Mouse (Mus musculus) limb, embryonic 11.5 days (tissue): ENCODE results near the gene Pnma5. TPM values are rescaled to one million over a fixed set of nuclear protein-coding genes. Genes with fewer than 3 reads are reported as not detected.
"Not testable (repeated sequence)": the region's sequence is repeated elsewhere in the genome, so short reads cannot be mapped to it uniquely, and the experiment has no call there.

ENCODE experiments used
- ATAC-seq: fragments of 200-750 bp; cut with Nextera tagmentation; 2 replicates; pipeline ENCODE4 v1.8.0; 2017; ENCODE audit warnings: low read depth; ENCODE audit not compliant: insufficient number of reproducible peaks, low FRiP score, low TSS enrichment
- DNase-seq: peaks from one replicate; pipeline ENCODE4 v3.0.0-alpha.2; 2015; ENCODE audit warnings: low spot score
- H3K27ac ChIP-seq: fragments of 300-500 bp; sonication (generic); replicated peaks from 2 replicates; pipeline ENCODE4 v1.5.1; 2014; ENCODE audit warnings: low read depth, mild to moderate bottlenecking, low read length
- H3K27me3 ChIP-seq: fragments of 300-500 bp; sonication (generic); 2 replicates; pipeline ENCODE4 v1.6.1; 2014; ENCODE audit warnings: mild to moderate bottlenecking, low read length, mixed read lengths; ENCODE audit not compliant: control insufficient read depth, insufficient read depth
- H3K36me3 ChIP-seq: fragments of 300-500 bp; sonication (generic); 2 replicates; pipeline ENCODE4 v1.6.1; 2014; ENCODE audit warnings: mild to moderate bottlenecking, low read length, moderate library complexity, mixed read lengths; ENCODE audit not compliant: control insufficient read depth, insufficient read depth
- H3K4me1 ChIP-seq: fragments of 300-500 bp; sonication (generic); 2 replicates; pipeline ENCODE4 v1.6.1; 2014; ENCODE audit warnings: low read length, mixed read lengths; ENCODE audit not compliant: control insufficient read depth, insufficient read depth
- H3K4me2 ChIP-seq: fragments of 300-500 bp; sonication (generic); 2 replicates; pipeline ENCODE4 v1.6.1; 2014; ENCODE audit warnings: low read depth, mild to moderate bottlenecking, moderate library complexity; ENCODE audit not compliant: severe bottlenecking
- H3K4me3 ChIP-seq: fragments of 300-500 bp; sonication (generic); 2 replicates; pipeline ENCODE4 v1.5.1; 2014; ENCODE audit warnings: low read depth, low read length
- H3K9ac ChIP-seq: fragments of 300-500 bp; sonication (generic); 2 replicates; pipeline ENCODE4 v1.6.1; 2014; ENCODE audit warnings: mild to moderate bottlenecking, low read length
- H3K9me3 ChIP-seq: fragments of 300-500 bp; sonication (generic); 2 replicates; pipeline ENCODE4 v1.6.1; 2016; ENCODE audit warnings: low read length; ENCODE audit not compliant: control insufficient read depth
- WGBS: fragments of 180-500 bp; shearing (Covaris S2); extraction: QIAGEN DNeasy Blood & Tissue Kit; methylation state at CpG from one replicate; pipeline ENCODE4 v1.1.7; 2014; 5-methylcytosine and 5-hydroxymethylcytosine counted together
- polyA plus RNA-seq: library from polyadenylated mRNA; unstranded; fragments of >200 nt; fragmentation: Nextera tagmentation; extraction: Ambion mirVana; gene quantifications from 2 replicates; pipeline ENCODE4 v1.2.1, GENCODE M21; 2014

Gene Pnma5
- polyA plus RNA-seq: not detected in 2 replicates

DNA sequence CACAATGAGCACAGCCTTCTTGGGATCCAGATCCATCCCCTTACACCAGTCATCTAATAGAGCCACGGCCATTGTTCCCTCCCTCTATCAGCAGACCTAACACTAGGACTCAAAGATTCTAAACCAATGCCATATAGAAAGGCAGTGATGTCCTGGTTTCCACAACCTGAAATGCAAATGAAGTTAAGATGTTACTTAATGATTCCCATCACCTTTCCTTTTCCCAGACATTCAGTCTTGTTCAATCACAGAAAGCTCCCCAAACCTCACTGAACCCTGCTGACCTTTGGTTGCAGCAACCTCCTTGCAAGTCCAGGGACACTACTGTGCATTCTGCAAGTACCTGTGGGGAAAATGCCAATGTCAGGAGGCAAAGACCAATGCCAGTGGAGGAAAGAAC is at the start of gene Pnma5:
Gene Pnma5, minus strand, starts transcription at position 101 of the 400 bp plus-strand sequence.
- Histone ChIP-seq H3K36me3 (no peaks in the 10 kb centered on the region), H3K27me3 (no peaks in the 10 kb centered on the region), H3K4me1 (no peaks in the 10 kb centered on the region), H3K9ac (no peak within 1 kb of the TSS), H3K4me3 (no peak within 1 kb of the TSS), H3K9me3 (no peaks in the 10 kb centered on the region), H3K27ac (no peak within 1 kb of the TSS), H3K4me2 (no peak within 1 kb of the TSS)
- no peak for ATAC-seq
- no peak for DNase-seq
- 86% methylated on average over 1 of the region's 1 CpGs for WGBS

- 83% methylated on average over 17 of the region's 19 CpGs for WGBS
- not testable (repeated sequence) for H3K4me2 ChIP-seq, ATAC-seq, DNase-seq, H3K4me3 ChIP-seq, H3K9ac ChIP-seq, H3K4me1 ChIP-seq, H3K27ac ChIP-seq, H3K36me3 ChIP-seq, H3K27me3 ChIP-seq, H3K9me3 ChIP-seq
Measured at GRCm38 (mm10) chrX:73082267-73083055, 45.6 kb upstream of the Pnma5 start, which contains the start of gene Xlr4a. Gene Xlr4a (minus strand): TSS chrX:73082478.

DNA sequence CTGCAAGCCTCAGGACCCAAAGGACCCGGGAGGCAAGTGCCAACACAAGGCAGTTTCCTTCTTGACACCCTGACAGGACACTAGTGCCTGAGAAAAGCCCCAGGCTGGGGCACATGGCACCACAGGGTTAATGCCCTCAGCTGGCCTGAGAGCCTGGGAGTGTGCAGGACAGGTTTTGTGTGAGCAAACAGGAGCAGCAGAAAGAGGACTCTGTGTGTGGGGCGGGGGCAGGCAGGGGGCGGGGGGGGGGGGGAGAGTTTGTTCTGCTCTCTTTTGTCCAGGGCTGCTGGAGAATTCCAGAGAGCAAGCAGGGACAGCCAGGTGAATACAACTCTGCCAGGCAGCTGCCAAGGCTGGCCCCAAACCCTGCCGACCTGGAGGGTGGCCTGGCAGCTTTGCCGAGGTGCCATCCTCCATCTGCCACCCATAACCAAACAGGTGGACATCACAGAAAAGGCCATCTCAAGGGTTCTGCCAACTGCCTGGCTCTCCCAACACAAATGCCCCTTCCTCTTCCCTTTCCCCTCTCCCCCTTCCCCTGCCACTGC is 29.9 kb upstream of the Pnma5 start:
- H3K27me3 ChIP-seq, H3K4me2 ChIP-seq, H3K4me3 ChIP-seq, H3K4me1 ChIP-seq, ATAC-seq, H3K27ac ChIP-seq, H3K36me3 ChIP-seq, H3K9ac ChIP-seq, H3K9me3 ChIP-seq, DNase-seq: not testable (repeated sequence)
- no CpG with 5 or more reads among the region's 5 CpGs for WGBS

- no peak for ATAC-seq
- Histone ChIP-seq H3K36me3 (no peaks in the 10 kb centered on the region), H3K4me2 (peak within 1 kb of the TSS; percentile 24), H3K9me3 (no peaks in the 10 kb centered on the region), H3K9ac (0 out of 2 replicates have a peak within 1 kb of the TSS, but pooled peaks have one; percentile 12), H3K4me1 (no peaks in the 10 kb centered on the region), H3K4me3 (no peak within 1 kb of the TSS), H3K27me3 (no peaks in the 10 kb centered on the region), H3K27ac (no peak within 1 kb of the TSS)
- no peak for DNase-seq
- WGBS: 27% methylated on average over 7 of the region's 7 CpGs
Measured at GRCm38 (mm10) chrX:73064415-73064793, 27.5 kb upstream of the Pnma5 start, which contains the start of gene Pnma3. Gene Pnma3 (plus strand): TSS chrX:73064787.

GRCm38 (mm10) chrX:73063512-73064414 is 26.9 kb upstream of the Pnma5 start:
- no peaks in the 10 kb centered on the region for H3K36me3 ChIP-seq
- no peaks in the 10 kb centered on the region for H3K9me3 ChIP-seq
- 37% methylated on average over 24 of the region's 24 CpGs for WGBS
- H3K4me1 ChIP-seq: no peaks in the 10 kb centered on the region
- H3K4me2 ChIP-seq: peak overlapping the region; percentile 24; the same call in 1 of the 2 replicates
- ATAC-seq (no peak), DNase-seq (peak; percentile 44)
- H3K4me3 ChIP-seq: no peak overlapping the region
- H3K9ac ChIP-seq: 0 out of 2 replicates have a peak overlapping the region, but pooled peaks have one; percentile 12
- H3K27me3 ChIP-seq: no peaks in the 10 kb centered on the region
- H3K27ac ChIP-seq: no peak overlapping the region

DNA sequence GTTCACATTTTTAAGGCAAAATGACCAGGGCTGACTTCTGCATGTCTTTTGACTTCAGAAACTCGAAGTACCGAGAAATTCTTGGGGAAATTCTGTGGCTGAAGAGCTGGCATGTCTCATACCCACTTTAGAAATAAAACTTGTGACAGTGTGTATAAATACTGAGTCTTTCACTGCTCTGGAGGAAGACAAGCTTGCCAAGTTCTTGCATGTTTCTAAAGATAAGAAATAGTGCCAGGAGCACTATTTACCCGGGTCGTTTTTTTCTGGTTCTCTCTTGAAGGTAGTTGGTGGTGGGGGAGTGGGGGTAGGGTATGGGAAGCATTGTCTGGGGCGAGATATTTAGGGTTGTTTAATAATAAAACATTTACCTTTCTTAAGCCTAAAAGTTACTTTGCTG is 25.4 kb upstream of the Pnma5 start:
- WGBS: 51% methylated on average over 5 of the region's 5 CpGs
- H3K9me3 ChIP-seq: no peaks in the 10 kb centered on the region
- no peak for ATAC-seq

DNA sequence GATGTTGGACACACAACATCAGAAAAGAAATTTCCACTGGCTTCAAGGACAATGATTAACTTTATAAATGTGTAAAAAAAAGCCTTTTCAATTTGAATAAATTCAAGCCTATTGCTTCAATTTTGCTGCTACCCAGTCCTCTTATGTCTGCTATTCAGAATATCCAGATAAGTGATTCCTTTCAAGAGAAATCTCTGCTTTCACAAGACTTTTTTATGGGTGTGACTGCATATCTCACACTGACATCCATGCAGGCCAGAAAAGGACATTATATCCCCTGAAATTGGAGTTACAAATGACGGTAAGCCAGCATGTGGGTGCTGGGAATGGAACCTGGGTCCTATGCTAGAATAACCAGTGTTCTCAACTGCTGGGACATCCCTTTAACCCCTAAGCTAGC is 24.6 kb upstream of the Pnma5 start:
- 84% methylated on average over 1 of the region's 1 CpGs for WGBS
- H3K9me3 ChIP-seq: no peaks in the 10 kb centered on the region
- no peak overlapping the region for H3K4me3 ChIP-seq
- no peak overlapping the region for H3K9ac ChIP-seq
- no peak overlapping the region for H3K27ac ChIP-seq
- no peak for DNase-seq
- H3K4me1 ChIP-seq: no peaks in the 10 kb centered on the region
- no peak overlapping the region for H3K4me2 ChIP-seq
- no peak for ATAC-seq
- no peaks in the 10 kb centered on the region for H3K36me3 ChIP-seq
- no peaks in the 10 kb centered on the region for H3K27me3 ChIP-seq

More for the DNA sequence above, 25.4 kb upstream of the Pnma5 start:
- Histone ChIP-seq H3K27ac (no peak overlapping the region), H3K4me3 (no peak overlapping the region), H3K9ac (no peak overlapping the region), H3K4me1 (no peaks in the 10 kb centered on the region), H3K36me3 (no peaks in the 10 kb centered on the region), H3K27me3 (no peaks in the 10 kb centered on the region), H3K4me2 (no peak overlapping the region)
- DNase-seq: no peak
